Mouse (Mus musculus): ENCODE measurements around the gene Atp6v0d1. TPM values are rescaled to one million over a fixed set of nuclear protein-coding genes. Genes with fewer than 3 reads are reported as not detected.

The Atp6v0d1 gene
- total RNA-seq, 4 experiments from 2014 or later: 42.2 to 45.3 (median 44.1) TPM

DNA sequence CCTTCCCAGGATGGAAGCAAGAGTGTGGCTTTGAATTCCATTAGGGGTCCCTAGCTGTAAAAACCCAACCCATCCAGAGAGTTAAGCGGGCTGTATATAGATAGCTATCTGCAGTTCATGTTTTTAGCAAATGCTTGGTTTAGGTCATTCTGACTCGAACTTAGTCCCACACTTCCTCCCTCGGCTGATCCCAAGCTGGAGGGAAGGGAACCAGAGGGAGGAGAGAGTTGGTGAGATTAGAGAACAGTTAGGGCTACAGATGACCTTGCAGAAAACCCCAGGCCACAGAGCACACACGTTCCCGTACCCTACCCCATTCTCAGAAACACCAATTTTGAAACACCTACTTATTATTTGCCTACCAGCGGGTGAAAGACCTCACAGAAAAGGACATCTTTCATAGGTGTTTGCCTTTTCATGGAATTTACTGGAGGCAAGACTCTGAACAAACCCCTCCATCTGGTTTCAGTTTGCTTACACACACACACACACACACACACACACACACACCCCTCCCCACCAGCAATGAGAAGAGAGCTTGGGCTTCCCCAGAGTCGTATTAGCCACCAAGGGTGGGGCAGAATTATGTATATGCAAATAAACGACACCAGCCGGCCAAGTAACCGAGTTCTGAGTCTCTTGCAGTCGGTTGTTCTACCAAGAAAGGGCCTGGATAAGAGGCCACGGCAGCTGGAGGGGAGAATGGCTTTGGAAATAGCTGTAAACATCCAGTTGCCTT, 55.7 kb downstream of the Atp6v0d1 start:
- DNase-seq (ENCODE audit: low spot score in 2 of 2): no peak

DNA sequence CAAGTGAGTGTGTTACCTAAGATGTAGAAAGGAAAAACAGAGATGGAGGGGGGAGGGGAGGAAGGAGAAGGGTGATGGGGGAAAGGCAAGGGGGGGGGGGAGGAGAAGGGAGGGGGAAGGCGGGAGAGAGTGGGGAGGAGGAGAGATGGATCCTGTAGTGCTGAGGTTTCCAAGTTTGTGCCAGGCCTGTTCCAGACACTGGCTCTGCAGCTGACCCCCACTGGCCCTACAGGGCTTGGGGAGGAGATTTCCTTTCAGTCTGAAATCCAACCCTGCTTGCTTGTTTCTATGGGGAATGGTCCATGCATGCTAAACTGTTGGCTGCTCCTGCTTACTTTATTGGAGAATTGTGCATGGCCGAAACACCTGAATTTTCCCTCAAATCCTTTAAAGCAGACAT, 57.1 kb downstream of the Atp6v0d1 start:
- no peak for DNase-seq (ENCODE audit: low spot score in 2 of 2)

DNA sequence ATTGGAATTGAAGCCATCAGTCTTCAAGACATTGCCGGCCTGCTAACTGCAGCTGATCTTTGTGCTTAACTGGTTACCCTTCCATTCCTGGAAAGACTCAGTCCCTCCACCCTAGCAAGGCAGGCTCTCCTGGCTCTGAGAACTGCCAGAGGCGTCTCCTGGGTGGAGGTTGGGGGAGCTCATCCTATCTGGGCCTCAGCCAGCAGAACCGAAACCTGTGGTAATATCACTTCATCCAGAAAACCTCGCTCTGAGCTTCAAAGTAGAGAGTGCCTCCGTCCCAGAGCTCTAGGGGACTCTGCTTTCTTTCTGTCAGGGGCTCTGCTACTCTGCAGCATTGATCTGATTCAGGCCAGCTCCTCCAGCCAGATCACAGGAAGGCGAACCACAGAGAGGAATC, 58.9 kb downstream of the Atp6v0d1 start:
- DNase-seq (ENCODE audit: low spot score in 2 of 2): no peak

DNA sequence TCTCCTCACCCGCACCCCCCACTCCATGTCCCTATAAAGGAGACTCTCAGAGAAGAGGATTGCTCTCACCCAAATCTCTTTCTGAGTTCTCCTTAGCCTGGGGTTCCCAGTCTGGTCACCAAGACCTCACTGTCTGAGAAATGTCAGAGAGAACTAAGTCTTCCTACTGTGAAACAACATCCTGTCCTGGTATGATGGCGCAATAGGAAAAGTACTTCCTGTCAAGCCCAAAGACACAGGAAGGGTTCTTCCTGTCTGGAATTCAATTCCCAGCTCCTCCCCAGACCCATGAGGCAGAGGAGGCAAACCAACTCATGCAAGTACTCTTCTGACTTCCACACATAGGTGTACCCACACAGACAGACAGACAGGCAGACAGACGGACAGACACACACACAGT, 61.2 kb downstream of the Atp6v0d1 start:
- no peak for DNase-seq (ENCODE audit: low spot score in 2 of 2)

DNA sequence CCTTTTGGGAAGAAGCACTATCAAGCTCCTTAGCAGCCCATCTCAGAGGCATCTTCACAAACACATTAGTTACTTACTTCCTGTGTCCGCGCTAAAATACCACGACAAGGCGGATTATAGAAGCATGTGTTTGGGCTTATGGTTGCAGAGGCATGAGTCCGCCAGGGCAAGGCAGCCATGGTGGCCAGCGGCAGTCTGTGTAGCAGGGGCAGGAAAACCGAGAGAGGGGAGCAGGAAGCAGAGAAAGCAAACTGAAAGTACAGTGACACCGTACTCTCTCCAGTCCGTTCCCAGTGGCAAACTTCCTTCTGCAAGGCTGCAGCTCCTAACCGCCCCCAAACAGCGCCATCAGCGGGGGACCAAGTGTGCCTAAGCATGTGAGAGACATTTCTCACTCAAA, 66.1 kb downstream of the Atp6v0d1 start:
- DNase-seq (ENCODE audit: low spot score in 2 of 2): no peak

DNA sequence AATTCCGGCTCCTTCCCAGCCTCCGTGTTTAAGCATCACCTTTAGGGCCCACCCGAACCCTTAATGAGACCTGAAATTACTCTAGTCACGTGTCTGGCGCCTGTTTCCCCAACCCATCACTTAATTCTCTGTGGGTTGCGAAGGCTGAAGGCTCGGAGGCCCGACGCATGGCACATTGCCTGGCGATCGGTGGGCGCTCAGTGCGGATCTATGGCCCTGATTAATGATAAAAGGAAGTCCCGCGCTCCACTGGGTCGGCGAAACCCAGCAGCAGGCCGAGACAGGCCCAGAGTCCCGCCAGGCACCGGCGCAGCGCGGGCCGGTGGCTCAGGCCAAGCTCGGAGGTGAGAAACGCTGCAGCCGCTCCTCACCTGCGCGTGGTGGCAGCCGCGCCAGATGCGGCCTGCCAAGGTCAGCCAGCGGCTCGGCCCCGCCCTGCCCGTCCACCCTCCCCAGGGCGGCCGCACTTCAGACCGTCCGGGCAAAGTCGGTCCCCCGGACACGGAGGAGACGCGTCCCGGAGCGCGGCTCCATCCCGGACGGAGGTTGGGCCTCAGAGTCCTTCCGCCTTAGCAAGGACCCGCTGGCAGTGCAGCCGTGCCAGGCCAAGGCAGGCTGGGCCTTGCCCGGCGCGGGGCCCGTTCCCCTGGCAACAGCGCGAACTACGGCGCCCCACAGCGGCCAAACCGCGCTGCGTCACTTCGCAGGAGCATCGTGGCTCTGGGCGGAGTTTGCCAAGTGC, 69.2 kb downstream of the Atp6v0d1 start, which contains the start of gene Zdhhc1:
TSS of gene Zdhhc1 (minus strand) at position 464 of the 742 bp plus-strand sequence.
- peak; percentile 81 to 82 for DNase-seq (ENCODE audit: low spot score in 2 of 2)

DNA sequence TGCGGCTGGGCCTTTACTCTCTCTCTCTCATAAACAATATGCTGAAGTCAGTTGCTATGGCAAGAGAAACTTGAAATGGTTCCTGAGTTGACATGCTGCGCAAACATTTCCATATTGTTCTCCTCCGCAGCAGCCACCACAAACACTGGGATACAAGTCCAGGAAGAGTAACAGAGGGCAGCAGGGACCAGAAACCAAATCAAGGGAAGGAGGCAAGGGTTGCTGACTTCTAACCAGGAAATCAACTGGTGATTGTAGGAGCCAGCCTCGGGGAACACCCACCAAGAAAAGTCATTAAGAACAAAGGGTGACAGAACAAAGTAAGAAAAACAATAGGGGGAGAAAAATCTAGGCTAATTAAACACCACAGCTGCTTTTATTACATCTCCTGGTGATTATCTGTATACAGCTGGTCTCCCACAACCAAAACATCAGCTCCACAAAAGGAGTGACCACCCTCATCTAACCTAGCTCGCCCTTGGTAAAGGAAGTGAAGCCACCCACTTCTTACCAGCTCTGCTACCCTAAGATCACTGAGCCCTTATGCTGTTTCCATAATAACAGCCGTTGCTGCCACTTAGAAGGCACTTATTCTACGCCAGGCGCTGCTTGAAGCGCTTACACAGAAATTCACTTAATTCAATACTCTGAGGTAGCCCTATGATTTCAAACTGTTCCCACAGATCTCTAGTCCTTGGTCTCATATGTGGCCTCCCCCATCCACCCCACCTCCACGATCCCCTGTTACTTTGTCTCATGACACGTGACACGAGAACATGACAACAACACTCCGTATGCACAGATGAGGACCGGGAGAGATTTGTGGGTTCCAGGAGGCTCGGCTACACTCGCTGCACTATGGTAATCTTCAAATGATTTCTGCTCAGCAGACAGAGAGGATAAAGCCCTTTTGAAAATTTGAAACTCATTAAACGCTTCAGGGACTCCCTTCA, 70.2 kb downstream of the Atp6v0d1 start:
- DNase-seq (ENCODE audit: low spot score in 2 of 2): peak in 1 of 2 experiments; percentile 2

DNA sequence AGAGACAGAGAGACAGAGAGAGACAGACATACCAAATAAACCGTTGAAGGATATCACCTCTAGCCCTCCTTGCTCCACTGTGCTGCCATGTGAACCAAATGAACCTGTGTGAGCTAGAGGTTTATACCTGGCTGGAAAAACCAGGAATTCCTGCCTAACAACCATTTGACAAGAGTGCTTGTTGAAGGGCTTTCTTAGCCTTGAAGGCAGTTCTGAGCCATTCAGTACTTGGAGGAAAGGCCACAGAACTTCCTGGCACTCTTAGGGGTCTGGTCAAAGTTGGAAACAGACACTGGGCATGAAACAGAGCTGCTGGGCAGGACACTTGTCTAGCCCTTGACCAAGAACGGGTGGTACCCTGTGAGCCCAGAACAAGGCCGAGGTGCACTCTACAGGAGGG, 71.3 kb downstream of the Atp6v0d1 start:
- no peak for DNase-seq (ENCODE audit: low spot score in 2 of 2)

DNA sequence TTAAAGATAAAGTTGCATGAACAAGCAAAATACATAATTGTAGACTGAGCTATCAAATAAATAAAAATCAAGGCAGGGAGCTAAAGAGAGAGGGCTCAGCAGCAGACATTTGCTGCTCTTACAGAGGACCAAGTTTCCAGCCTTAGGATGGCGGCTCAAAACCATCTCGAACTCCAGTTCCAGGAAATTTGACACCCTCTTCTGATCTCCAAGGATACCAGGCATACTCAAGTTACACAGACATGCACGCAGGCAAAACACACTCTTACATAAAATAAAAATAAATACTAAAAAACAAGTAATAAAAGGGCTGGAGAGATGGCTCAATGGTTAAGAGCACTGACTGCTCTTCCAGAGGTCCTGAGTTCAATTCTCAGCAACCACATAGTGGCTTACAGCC, 72.4 kb downstream of the Atp6v0d1 start:
- DNase-seq (ENCODE audit: low spot score in 2 of 2): no peak

DNA sequence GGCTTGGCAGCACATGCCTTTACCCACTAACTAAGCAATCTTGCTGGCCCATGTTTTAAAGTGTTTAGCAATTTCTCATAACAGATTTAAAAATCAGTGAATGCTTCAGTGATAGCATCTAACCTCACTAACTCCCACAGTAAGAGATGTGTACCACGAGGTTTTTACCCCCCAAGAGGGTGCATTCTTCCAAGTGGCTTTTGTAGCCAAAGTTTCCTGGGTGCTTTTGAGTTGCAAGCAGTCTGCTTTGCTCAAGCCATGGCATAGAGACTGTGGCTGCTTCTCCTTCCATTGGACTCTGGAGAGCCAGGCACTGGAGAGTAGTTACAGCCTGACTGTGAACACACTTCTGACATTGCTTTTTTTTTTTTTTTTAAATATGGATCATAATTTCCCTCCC, 76.6 kb downstream of the Atp6v0d1 start:
- DNase-seq (ENCODE audit: low spot score in 2 of 2): no peak

DNA sequence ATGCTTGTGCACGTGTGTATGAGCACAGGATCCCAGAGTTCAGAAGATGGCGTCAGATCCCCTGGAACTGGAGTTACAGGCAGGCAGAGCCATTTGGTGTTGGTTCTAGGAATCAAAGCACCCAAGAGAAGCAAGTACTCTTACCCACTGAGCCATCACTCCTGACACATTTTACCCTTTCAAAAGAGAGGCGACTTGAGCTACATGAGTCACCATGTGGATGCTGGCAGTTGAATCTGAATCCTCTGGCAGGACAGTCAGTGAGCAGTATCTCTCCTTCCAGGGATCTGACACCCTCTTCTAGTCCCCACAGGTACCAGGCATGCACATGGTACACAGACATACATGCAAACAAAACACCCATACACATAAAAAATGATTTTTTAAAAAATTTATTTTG, 77.8 kb downstream of the Atp6v0d1 start:
- DNase-seq (ENCODE audit: low spot score in 2 of 2): no peak

DNA sequence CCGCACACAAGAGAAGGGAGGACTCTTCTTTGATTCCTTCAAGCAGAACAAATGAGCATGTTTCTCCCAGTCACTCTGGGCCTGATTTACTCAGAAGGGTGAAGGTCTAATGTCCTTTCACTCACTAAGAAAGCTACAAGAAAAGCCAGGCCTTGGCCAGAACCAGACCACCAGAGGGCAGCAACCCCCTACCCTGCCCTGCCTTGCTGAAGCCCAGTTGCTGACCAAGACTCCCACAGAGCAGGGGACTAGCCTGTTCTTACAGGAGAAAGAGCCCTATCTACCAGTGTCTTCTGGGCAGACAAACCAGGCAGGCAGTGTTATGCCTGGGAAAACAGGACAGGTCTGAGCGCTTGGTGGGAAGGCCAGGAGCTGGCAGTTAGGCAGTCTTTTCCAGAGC, 81.5 kb downstream of the Atp6v0d1 start:
- DNase-seq (ENCODE audit: low spot score in 2 of 2): peak; percentile 69 to 71

DNA sequence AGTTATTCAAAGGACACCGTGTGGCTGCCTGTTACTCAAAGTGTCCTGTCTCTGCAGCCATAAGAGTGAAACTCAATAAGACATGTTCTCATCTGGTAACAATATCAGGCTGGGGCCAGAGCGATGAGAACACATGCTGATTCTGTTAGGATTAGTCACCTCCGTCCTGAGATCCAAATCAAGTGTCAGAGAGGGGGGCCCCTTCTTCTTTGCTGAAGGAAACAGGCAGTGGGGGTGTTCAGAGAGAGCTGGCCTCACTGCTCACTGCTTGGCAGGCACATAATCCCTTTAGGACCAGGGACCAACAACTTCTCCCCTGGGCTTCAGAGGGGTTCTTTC, 81.8 kb downstream of the Atp6v0d1 start:
- peak; percentile 50 to 57 for DNase-seq (ENCODE audit: low spot score in 2 of 2)

DNA sequence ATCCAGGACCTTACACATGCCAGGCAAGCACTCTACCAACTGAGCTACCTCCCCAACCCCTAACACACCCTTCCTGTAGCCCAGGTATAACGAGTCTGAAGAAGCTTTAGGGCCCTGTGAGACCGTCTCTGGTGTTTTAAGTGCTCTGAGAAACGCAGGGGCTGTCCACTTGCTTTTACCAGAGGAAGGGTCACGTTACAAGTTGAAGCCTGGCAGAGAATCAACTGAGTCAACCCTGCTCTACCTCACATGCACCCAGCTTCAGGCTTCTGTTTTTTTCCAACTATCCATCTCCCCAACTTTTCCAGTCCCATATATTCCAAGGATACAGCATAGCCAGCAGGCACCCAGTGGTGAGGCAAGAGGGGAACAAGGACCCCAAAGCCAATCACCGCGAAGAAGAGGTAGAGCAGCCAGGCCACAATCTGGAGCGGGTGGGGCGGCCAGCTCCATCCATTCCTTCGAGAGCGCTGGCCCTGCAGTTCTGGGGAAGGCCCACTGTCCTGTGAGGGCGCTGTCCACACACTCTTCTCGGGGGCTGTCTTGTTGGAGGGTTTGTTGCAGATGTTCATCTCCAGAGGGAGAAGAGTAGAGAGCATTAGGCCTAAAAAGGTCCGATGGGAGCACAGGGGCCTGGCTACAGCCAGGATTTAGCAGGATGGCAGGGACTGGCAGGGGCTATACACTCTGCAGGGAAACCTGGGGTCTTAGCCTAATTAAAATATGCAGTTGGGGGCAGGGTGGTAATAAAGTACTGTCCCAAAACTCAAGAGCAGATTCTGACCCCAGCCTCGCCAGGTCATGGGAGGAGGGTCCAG, 82.4 kb downstream of the Atp6v0d1 start:
- DNase-seq (ENCODE audit: low spot score in 2 of 2): peak; percentile 50 to 67

DNA sequence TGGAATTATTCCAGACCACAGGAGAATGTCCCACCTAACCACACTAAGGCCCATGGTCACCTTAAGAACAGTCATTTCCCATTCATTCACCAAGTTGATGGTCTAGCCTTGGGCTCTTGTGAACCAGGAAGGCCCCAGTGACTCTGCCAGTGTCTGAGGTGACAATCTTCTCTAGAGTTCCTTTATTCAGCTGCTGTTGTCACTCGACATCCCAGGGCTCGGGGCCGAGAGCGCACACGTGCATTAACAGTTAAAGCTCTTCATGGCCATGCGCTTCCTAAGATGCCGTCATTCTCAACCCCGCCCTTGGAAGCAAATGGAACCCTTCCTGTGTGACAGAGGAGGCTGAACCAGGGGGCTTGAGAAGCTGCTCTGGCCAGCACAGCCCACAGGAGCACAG, 83.7 kb downstream of the Atp6v0d1 start:
- DNase-seq (ENCODE audit: low spot score in 2 of 2): no peak

DNA sequence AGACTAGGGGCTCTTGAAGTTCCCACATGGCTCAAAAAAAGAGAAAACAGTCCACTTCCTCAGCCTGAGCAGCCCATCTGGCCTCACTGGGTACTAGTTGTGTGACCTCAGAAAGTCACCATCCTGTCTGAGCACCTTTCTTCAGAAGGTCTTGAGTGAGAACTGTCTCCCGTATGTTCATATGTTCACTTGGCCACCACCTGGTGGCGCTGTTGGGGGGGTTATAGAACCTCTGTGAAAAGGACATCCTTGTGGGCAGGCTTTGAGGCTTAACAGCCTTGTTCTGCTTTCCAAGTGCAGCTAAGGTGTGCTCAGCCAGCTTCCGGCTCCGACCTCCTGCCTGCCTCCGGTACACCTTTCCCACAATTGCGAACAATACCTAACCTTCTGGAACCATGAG, 84.4 kb downstream of the Atp6v0d1 start:
- no peak for DNase-seq (ENCODE audit: low spot score in 2 of 2)

DNA sequence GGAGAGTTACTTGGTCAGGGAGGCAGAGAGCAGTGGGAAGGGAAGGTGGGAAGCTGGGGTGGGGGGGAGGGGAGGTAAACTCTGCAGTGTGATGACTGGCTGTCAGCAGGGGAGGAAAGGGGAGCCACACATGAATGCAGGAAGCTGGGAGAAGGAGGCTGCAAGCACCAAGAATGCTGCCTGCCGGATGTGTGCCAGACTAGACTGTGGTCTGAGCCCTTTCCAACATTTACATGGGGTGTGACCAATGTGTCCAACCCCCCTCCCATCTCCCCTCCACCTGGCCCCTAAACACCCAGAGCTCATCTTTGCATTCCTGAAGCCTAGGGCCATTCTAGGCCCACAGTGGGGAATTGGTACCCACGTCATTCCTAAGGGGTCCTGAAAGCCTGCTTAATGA, 84.8 kb downstream of the Atp6v0d1 start:
- DNase-seq (ENCODE audit: low spot score in 2 of 2): no peak

DNA sequence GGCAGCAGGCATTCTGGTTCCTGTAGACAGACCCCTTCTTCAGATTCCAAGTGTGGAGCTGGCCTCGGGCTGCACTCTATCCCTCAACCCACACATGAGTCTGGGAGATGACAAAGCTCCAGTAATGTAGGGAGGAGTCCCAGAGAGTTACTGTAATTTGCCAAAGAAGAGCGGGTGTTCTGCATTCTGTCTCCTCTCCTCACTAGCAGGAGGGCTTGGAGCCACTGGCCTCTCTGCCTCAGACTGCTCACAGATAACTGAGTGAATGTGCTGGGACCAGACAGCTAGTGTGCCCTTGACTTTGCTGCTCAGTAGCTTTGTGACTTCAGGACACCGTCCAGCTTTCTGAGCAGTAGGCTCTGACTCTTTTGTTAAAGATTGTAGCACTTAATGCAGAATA, 88.1 kb downstream of the Atp6v0d1 start:
- no peak for DNase-seq (ENCODE audit: low spot score in 2 of 2)

DNA sequence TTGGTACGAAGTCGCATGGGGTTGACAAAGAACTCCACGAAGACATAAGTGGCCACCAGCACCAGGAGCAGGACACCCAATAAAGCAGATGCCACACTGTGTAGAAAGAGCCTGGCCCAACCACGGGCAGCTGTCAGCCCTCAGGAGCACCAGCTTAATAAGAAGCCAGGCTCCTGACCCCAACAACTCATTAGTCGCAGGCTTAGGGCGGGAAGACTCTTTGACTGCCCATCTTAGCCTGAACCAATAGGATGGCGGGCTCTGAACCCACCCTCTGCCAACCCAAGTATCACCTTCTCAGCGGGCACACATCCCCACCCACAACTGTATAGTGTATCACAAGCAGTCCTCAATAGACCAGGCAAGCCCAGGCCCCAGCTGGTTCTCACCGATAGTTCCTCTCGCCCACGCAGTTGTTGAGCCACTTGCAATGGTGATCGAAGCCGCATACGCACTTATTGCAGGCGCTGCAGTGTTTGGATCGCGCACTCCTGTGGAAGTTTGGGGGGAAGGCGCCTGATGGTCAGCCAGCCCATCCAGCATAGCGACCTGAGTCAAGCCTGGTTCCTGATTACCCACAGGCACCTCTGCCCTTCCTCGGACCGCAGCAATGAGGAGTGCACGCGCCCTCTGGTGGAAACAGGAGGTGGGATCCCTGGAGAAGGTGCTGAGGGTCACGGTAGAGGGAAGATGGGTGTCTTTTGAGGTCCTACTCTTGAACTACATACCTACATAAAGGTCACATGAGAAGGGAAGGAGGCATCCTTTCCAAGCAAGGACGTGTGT, 89.0 kb downstream of the Atp6v0d1 start:
- peak in 1 of 2 experiments; percentile 46 for DNase-seq (ENCODE audit: low spot score in 2 of 2)

DNA sequence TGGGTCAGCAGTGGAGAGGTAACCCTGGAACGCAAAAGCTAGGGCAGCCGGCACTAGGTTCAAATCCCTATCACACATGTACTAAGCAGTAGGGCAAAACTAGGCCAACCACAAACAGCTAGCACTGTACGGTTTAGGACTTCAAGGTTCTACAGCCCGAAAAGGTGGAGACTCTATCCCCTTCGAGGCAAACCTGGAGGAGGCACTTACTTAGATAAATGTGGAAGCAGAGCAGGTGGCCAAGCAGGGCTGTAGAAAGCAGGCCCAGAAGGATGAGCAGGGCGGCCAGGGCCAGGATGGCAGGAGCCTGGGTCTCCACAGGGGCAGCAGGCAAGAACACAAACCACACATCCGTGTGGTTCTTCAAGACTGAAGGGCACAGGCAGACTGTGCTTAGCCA, 89.7 kb downstream of the Atp6v0d1 start:
- DNase-seq (ENCODE audit: low spot score in 2 of 2): no peak
